Mouse (Mus musculus) neutrophil, adult 83 days (primary cell): ENCODE data around the gene Vmn1r5. TPM values are rescaled to one million over a fixed set of nuclear protein-coding genes. Genes with fewer than 3 reads are reported as not detected.

Experiments used
- total RNA-seq, 2 experiments: library from RNA; stranded (reverse); gene quantifications; one replicate each; pipeline ENCODE4 v1.2.4; 2023

The Vmn1r5 gene
- not detected for total RNA-seq

DNA sequence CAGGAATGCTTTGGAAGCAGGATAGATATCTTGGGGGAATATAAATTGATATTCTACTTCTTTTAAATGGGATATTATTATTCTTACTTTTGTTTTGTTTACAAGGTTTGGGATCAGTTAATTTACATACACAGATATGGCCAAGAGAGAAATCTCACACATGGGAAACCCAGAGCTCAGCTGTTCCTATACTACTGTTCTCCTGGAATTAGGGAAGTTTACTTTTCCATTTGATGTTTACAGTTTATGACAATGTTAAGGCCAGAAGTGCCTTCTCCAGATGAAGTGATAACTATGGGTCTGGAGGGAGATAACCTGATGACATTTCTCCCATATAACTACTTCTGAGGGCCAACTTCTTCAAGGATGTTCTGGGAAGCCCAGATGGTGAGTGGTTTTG lies at the start of gene Vmn1r5:
TSS of gene Vmn1r5 (plus strand) at position 301 of the 400 bp plus-strand sequence.

DNA sequence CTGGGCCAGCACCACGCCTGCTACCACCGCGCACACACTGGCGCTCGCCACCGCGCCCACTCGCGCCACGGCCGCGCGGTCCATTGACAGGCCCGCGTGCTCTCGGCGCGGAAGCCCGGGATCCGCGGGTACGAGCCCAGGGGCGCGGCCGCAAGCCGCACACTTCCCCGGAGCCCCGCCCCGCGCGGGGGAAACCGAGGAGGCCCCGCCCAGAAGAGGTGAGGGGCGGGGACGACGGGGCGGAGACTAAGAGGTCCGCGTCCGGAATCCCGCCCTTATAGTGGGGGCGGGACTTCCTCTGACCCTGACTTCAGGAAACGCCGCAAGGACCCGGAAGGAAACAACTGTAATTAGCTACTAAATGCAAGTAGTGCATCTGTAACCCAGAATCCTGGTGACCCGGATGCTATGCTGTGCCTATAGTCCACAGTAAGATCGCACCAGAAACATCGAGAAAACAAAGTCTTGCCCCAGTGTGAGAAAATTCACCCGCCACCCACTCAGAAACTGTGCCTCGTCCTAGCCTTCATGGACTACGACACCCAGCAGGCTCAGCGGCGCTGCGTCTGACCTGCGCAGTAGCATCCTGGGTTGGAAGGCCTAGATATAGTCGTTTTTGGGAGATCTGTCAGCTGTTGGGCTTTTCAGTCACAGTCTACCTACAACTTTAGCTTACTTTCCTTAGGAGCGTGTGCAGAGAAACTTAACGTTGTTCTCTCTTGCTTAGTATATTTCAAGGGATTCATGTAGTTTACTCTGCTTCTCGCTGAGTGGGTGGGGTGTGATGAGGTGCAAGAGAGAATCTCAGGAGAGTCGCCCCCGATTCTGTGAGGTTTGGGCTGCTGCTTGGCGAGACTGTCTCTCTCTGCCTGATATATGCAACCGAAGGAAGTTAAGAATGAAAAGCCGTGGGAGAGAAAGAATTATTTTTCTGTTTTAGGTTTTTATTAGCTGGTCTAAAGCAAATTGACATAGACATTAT lies 46.1 kb upstream of the Vmn1r5 start, which contains the start of the genes Nt5c3 and Vmn1r4:
TSS of gene Nt5c3 (minus strand) at position 207 of the 982 bp plus-strand sequence.
TSS of gene Vmn1r4 (plus strand) at position 290 of the 982 bp plus-strand sequence.

DNA sequence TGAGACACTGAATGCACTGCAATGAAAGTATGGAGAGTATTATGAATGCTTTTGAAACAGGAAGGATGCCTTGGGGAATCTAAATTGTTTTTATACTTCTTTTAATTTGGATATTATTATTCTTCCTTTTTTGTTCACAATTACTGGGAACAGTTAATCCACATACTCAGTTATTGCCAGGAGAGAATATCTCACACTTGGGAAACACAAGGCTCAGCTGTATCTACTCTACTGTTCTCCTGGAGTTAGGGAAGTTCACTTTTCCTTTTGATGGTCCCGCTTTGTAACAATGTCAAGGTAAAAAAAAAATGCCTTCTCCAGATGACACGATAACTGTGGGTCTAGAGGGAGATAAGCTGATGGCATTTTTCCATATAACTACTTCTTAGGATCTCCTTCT lies 26.9 kb downstream of the Vmn1r5 start, which contains the start of gene Vmn1r6:
TSS of gene Vmn1r6 (plus strand) at position 301 of the 400 bp plus-strand sequence.

DNA sequence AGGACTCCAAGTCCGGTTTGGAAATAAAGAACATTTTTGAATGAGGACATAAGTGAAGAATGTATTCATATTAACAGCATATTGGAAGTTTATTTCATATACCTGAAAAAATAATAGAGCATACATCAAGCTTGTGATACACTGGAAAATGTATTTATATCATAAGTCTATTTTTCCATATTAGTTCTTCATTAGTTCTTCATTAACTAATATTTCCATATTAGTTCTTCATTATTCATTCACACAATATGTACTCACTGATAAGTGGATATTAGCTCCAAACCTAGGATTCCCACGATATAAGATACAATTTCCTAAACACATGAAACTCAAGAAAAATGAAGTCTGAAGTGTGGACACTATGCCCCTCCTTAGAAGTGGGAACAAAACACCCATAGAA lies 55.2 kb downstream of the Vmn1r5 start, which contains the start of gene Vmn1r7:
TSS of gene Vmn1r7 (minus strand) at position 101 of the 400 bp plus-strand sequence.

DNA sequence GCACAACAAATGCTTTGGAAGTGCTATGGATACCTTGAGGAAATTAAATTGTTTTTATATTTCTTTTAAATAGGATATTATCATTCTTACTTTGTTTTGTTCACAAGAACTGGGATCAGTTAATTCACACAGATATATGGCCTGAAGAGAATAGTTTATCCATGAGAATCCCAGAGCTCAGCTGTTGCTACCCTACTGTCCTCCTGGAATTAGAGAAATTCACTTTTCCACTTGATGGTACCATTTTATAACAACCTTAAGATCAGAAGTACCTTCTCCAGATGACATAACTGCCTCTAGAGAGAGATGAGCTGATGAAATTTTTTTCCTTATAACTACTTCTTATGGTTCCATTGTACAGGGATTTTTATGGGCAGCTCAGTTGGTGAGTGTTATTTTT lies 61.9 kb downstream of the Vmn1r5 start, which contains the start of gene Vmn1r8:
TSS of gene Vmn1r8 (plus strand) at position 301 of the 400 bp plus-strand sequence.

Other genes with a start within 250 kb of the Vmn1r5 start
- gene Kbtbd2, start 172.5 kb upstream of the Vmn1r5 start, total RNA-seq = 10 to 100 TPM; 27.7 to 29.4 TPM
- gene Fkbp9, start 138.2 kb upstream of the Vmn1r5 start, total RNA-seq = 1 to 10 TPM; 2.2 to 2.5 TPM
- gene Nt5c3, start 46.3 kb upstream of the Vmn1r5 start, total RNA-seq = 10 to 100 TPM; 36.2 to 42.2 TPM
- under 1 TPM in 1 of 2 experiments, not detected in 1; 0.15 TPM for gene Vmn1r4, start 46.3 kb upstream of the Vmn1r5 start, total RNA-seq
- not detected for gene Vmn1r6, start 27.0 kb downstream of the Vmn1r5 start, total RNA-seq
- gene Vmn1r7, start 55.1 kb downstream of the Vmn1r5 start, total RNA-seq = not detected
- gene Vmn1r8, start 62.0 kb downstream of the Vmn1r5 start, total RNA-seq = not detected
- not detected for gene Vmn1r9, start 96.5 kb downstream of the Vmn1r5 start, total RNA-seq
- gene Vmn1r10, start 139.2 kb downstream of the Vmn1r5 start, total RNA-seq = not detected
- not detected for gene Vmn1r11, start 163.2 kb downstream of the Vmn1r5 start, total RNA-seq
- under 1 TPM; 0.09 TPM for gene Vmn1r12, start 186.6 kb downstream of the Vmn1r5 start, total RNA-seq
- gene Vmn1r13, start 233.0 kb downstream of the Vmn1r5 start, total RNA-seq = not detected